In genomic region chr16:78371491-78372046, GRCm38 (mm10) we compare ENCODE assay signal across 15 mouse cellular contexts. TPM values are rescaled to one million over a fixed set of nuclear protein-coding genes. Genes with fewer than 3 reads are reported as not detected.
DNase-seq lines count a peak whose midpoint lies in the region; ATAC-seq and TF ChIP-seq lines count a peak whose summit lies in the region.
"Had no signal": no experiment of that assay in that cellular context is flagged by ENCODE, and none has a peak within 500 bp of the region (broad histone marks: within the 10 kb centered on the region; RNA-seq: fewer than 3 reads in every experiment).

No protein-coding gene starts in this region.

- H3K36me3 ChIP-seq in kidney, adult 2 months (ENCODE audit: control insufficient read depth, insufficient read depth, low read length) = no peaks in the 10 kb centered on the region; the same call in 1 of the 2 replicates
- H3K36me3 ChIP-seq in midbrain, embryonic 11.5 days (ENCODE audit: control insufficient read depth, insufficient read depth, low read length) = no peaks in the 10 kb centered on the region
- H3K36me3 ChIP-seq in midbrain, postnatal 0 days (ENCODE audit: insufficient read depth, low read length) = 0 out of 2 replicates have a peak, but pooled peaks cover 4% of the 10 kb centered on the region

- DNase-seq in kidney, adult 2 months = peak; percentile 42
- no peak for DNase-seq in kidney, postnatal 4 days
- peak; percentile 68 for DNase-seq in midbrain, embryonic 11.5 days (ENCODE audit: low spot score, missing footprints)
- no peak for DNase-seq in midbrain, postnatal 0 days (ENCODE audit: low spot score)
- peak; percentile 25 to 39 for DNase-seq in kidney, postnatal 36 days
- DNase-seq in thymus, adult 18-20 months = no peak
- no peak for DNase-seq in cerebellum, adult 2 months
- DNase-seq in right cerebral cortex, postnatal 4 days = no peak
- DNase-seq: cerebellum, postnatal 14 days; spleen, adult 18-20 months; thymus, postnatal 36 days had no signal

- no peak for ATAC-seq in midbrain, embryonic 11.5 days (ENCODE audit: low FRiP score)
- ATAC-seq in midbrain, postnatal 0 days (ENCODE audit: low FRiP score) = no peak

- no peak for TF ChIP-seq CTCF in kidney, adult 2 months (conservative IDR thresholded peaks at IDR 0.05; ENCODE audit: insufficient read depth, insufficient read length, low read depth, low read length)
- TF ChIP-seq CTCF in midbrain, postnatal 0 days (IDR thresholded peaks at IDR 0.05) = no peak
- TF ChIP-seq CTCF in cerebellum, adult 2 months (IDR thresholded peaks at IDR 0.05; ENCODE audit: borderline replicate concordance, insufficient read depth, low read depth, low read length) = no peak

- H3K4me2 ChIP-seq in midbrain, embryonic 11.5 days = no peak overlapping the region
- H3K4me2 ChIP-seq in midbrain, postnatal 0 days (ENCODE audit: low read depth, low read length, poor library complexity, severe bottlenecking) = no peak overlapping the region
- H3K4me2 ChIP-seq: embryonic facial prominence, embryonic 12.5 days; hindbrain, embryonic 14.5 days; neural tube, embryonic 13.5 days had no signal

- no peak overlapping the region for H3K9ac ChIP-seq in midbrain, embryonic 11.5 days (ENCODE audit: low read length)
- no peak overlapping the region for H3K9ac ChIP-seq in midbrain, postnatal 0 days (replicated peaks; ENCODE audit: low read length, poor library complexity, severe bottlenecking)
- H3K9ac ChIP-seq: embryonic facial prominence, embryonic 12.5 days; hindbrain, embryonic 14.5 days; neural tube, embryonic 13.5 days had no signal

- no peaks in the 10 kb centered on the region for H3K27me3 ChIP-seq in kidney, adult 2 months (replicated peaks; ENCODE audit: control insufficient read depth, insufficient read depth, low read length)
- no peaks in the 10 kb centered on the region for H3K27me3 ChIP-seq in midbrain, embryonic 11.5 days (ENCODE audit: control insufficient read depth, insufficient read depth, low read length)
- H3K27me3 ChIP-seq in midbrain, postnatal 0 days (ENCODE audit: insufficient read depth, low read length) = no peaks in the 10 kb centered on the region
- H3K27me3 ChIP-seq in cerebellum, adult 2 months (ENCODE audit: control insufficient read depth, insufficient read depth, low read length) = no peaks in the 10 kb centered on the region
- H3K27me3 ChIP-seq: embryonic facial prominence, embryonic 12.5 days; neural tube, embryonic 13.5 days had no signal

- H3K9me3 ChIP-seq in midbrain, embryonic 11.5 days (ENCODE audit: control insufficient read depth, low read length) = no peaks in the 10 kb centered on the region
- no peaks in the 10 kb centered on the region for H3K9me3 ChIP-seq in midbrain, postnatal 0 days (ENCODE audit: low read length)
- H3K9me3 ChIP-seq: embryonic facial prominence, embryonic 12.5 days; neural tube, embryonic 13.5 days had no signal

- WGBS in kidney, adult 2 months = 54% methylated on average over 7 of the region's 7 CpGs
- WGBS in midbrain, embryonic 11.5 days = 87% methylated on average over 7 of the region's 7 CpGs
- WGBS in midbrain, postnatal 0 days = 80% methylated on average over 7 of the region's 7 CpGs
- WGBS in cerebellum, adult 2 months = 70% methylated on average over 7 of the region's 7 CpGs

- H3K27ac ChIP-seq in kidney, adult 2 months (ENCODE audit: insufficient read depth, low read depth, low read length) = no peak overlapping the region
- H3K27ac ChIP-seq in midbrain, embryonic 11.5 days (ENCODE audit: low read depth, low read length) = no peak overlapping the region
- H3K27ac ChIP-seq in midbrain, postnatal 0 days (ENCODE audit: low read depth, low read length) = no peak overlapping the region
- no peak overlapping the region for H3K27ac ChIP-seq in cerebellum, adult 2 months (ENCODE audit: insufficient read depth, low read length)
- H3K27ac ChIP-seq: embryonic facial prominence, embryonic 12.5 days; hindbrain, embryonic 14.5 days; neural tube, embryonic 13.5 days; stomach, postnatal 0 days had no signal

- H3K4me3 ChIP-seq in kidney, adult 2 months (ENCODE audit: insufficient read depth, low read depth, low read length) = no peak overlapping the region
- H3K4me3 ChIP-seq in midbrain, embryonic 11.5 days (ENCODE audit: low read depth, low read length) = no peak overlapping the region
- no peak overlapping the region for H3K4me3 ChIP-seq in midbrain, postnatal 0 days (ENCODE audit: low read depth, low read length)
- H3K4me3 ChIP-seq in cerebellum, adult 2 months (replicated peaks; ENCODE audit: insufficient read depth, low read depth, low read length) = no peak overlapping the region
- H3K4me3 ChIP-seq: embryonic facial prominence, embryonic 12.5 days; neural tube, embryonic 13.5 days had no signal

- H3K4me1 ChIP-seq in kidney, adult 2 months (ENCODE audit: control insufficient read depth, insufficient read depth, low read length) = no peaks in the 10 kb centered on the region
- peaks cover 6% of the 10 kb centered on the region for H3K4me1 ChIP-seq in midbrain, embryonic 11.5 days (ENCODE audit: control insufficient read depth, insufficient read depth, low read length)
- no peaks in the 10 kb centered on the region for H3K4me1 ChIP-seq in midbrain, postnatal 0 days (ENCODE audit: insufficient read depth, low read length)
- no peaks in the 10 kb centered on the region for H3K4me1 ChIP-seq in cerebellum, adult 2 months (ENCODE audit: control insufficient read depth, insufficient read depth, low read length)

- no peak for TF ChIP-seq POLR2A in kidney, adult 2 months (IDR thresholded peaks at IDR 0.05; ENCODE audit: low read depth, low read length)
- TF ChIP-seq POLR2A in cerebellum, adult 2 months (IDR thresholded peaks at IDR 0.05; ENCODE audit: borderline replicate concordance, insufficient read depth, low read length) = no peak

RNA-seq across cellular contexts. Expression of gene Btg3, which starts 5.4 kb away (rescaled TPM):
- polyA plus RNA-seq in kidney, adult 2 months (2012; rRNA removed) = 3.1 and 3.6 TPM in 2 replicates
- 50.4 and 51.3 TPM in 2 replicates for polyA plus RNA-seq in midbrain, embryonic 11.5 days (2014; fragmentation: Nextera tagmentation; extraction: Ambion mirVana)
- 10.2 and 10.6 TPM in 2 replicates for total RNA-seq in midbrain, postnatal 0 days (2014; rRNA removed)
- 16.5 and 19.8 TPM in 2 replicates for polyA plus RNA-seq in midbrain, postnatal 0 days (2015; fragmentation: Nextera tagmentation; extraction: Ambion mirVana)
- polyA plus RNA-seq in cerebellum, adult 2 months (2012; rRNA removed) = 4.2 and 5.0 TPM in 2 replicates

Comparison
In these comparisons a context has a peak if more than half of its experiments do, and no peak if none do; other contexts are left out.
1. DNase-seq: peak in kidney, adult 2 months (single experiment), midbrain, embryonic 11.5 days (single experiment) and kidney, postnatal 36 days (2 of 2); none in kidney, postnatal 4 days (0 of 2), midbrain, postnatal 0 days (single experiment), thymus, adult 18-20 months (0 of 2), cerebellum, adult 2 months (0 of 2) and right cerebral cortex, postnatal 4 days (single experiment).